Mouse (Mus musculus): ENCODE data around the gene Tmem104.
A peak's percentile ranks its signal among the peaks of the same experiment; 100 is the strongest.

Gene Tmem104

DNA sequence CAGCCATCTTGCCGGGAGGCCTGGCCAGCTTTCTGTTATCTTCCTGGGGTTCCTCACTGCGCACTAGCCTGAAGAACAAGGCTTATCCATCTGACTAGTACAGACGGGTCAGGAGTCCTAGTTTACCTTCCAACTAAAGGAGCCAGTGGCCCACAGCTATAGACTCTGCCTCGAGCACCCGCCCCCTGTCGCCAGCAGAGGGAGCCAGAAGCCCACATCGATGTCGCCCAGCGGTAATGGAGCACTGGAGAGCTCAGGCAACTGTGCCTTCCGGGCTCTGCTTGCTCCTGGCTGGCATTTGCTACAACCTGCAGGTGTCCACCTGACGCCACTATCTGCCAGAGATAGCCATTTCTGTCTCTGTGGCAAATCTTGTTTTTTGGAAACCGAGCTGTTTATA lies 15.0 kb downstream of the Tmem104 start:
- peak; percentile 80 for DNase-seq (ENCODE audit: low spot score)

- DNase-seq (ENCODE audit: low spot score), result no peak
These were observed 15.5 kb downstream of the Tmem104 start for GRCm38 (mm10) chr11:115202756-115203155.

- DNase-seq (ENCODE audit: low spot score), result no peak
These were observed 20.8 kb downstream of the Tmem104 start for GRCm38 (mm10) chr11:115208126-115208525.

- no peak for DNase-seq (ENCODE audit: low spot score)
These were observed 21.8 kb downstream of the Tmem104 start for GRCm38 (mm10) chr11:115208776-115209732.

DNA sequence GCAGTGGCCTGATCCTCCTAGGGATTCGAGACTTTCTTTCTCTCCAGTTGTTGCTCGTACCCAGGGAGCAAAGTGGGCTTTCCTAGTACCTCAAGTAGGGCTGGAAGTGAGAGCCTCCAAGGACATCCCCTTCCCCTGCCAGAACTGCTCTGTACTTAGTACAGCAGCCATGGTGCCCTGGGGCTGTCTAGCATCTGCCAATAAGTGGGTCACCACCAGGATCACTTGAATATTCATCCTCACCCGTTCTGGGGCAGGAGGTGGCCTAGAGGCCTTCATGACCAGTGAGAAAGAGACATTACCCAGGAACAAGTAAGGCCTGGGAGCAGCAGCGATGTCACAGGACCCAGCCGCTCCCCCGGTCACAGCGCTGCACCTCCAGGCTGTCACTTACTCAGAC lies 22.7 kb downstream of the Tmem104 start:
- DNase-seq (ENCODE audit: low spot score), result no peak

- DNase-seq (ENCODE audit: low spot score), result no peak
These were observed 24.8 kb downstream of the Tmem104 start for GRCm38 (mm10) chr11:115212116-115212515.

- DNase-seq (ENCODE audit: low spot score), result no peak
These were observed 27.8 kb downstream of the Tmem104 start for GRCm38 (mm10) chr11:115215123-115215522.

DNA sequence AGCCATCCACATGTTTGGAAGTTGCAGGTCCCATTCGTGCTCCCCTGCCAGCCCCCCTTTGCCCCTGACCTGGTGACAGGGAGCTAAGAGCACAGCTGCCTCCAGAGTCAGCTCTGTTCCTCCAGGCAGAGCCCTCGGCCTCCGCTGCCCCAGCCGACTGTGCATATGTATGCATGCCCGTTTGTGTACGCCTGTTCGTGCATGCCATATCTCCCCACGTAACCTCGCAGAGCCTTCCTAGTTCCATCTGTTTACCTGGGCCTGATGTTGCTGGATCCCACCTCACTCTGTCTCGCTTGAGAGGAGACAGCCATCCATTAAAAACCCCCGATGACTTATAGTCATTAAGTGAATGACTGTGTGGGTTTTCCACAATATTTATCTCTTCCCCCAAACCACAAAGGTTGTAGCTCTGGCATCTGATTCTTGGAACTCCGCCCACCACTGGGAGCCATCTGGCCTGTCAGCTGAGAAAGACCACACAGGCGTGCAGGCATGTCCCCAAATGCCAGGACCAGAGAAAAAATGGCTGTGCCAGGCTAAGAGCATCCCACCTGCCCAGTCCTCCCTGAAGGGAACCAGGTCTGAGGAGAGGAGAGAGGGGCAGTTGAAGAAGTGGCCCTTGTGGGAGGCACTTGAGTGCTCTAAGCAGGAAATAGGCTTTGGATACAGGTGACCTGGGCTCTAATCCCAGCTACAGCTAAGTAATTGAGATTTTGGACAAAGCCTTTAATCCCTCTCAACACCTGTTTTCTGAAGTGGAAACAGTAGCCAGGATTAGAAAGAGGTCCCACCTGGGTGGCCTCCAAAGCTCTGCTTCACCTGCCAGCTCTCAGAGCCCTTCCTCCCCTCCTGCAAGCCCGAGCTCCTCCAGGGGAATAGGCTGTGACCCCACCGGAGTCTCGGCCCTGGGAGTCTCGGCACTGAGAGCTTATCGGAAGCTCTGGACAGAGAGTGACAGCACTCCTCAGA lies 30.4 kb downstream of the Tmem104 start:
- no peak for DNase-seq (ENCODE audit: low spot score)

GRCm38 (mm10) chr11:115219263-115219662 lies 32.0 kb downstream of the Tmem104 start:
- peak; percentile 18 for DNase-seq (ENCODE audit: low spot score)

DNA sequence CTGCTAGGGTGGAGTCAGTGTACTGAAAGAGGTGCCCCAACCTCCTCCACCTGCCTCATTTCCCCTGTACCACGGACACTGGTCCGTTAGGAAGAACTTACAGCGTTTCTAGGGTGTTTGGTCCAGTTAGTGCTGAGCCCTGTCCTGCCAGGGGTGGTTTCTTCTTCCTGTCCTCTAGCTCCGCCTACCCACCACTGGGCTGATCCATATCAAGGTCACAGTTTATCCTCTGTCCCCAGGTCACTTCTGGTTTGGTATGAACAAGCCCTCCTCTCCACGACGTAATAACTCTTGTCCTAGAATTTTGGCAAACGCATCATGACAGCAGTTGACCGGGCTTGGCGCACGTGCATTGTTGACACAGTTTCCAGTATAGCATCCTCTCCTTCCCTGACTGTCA lies 32.4 kb downstream of the Tmem104 start:
- DNase-seq (ENCODE audit: low spot score), result no peak

DNA sequence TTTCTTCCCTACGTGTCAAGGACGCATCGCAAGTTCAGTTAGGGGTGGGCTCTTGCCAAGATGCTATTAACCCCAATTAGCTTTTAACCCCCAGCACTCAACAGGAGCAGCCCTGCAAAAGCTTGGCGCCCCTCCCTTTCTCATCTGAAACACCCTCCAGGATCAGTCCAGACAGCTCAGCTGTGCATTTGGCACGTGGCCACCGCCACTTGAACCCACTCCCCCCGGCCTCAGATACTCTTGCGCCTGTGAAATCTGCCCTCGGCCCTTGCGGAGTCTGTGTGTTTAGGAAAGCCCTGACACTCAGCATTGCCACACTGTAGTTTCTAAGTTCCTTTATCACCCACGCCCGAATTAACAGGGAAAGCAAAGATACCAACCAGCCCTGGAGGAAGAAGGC lies 34.8 kb downstream of the Tmem104 start:
- DNase-seq (ENCODE audit: low spot score), result no peak

- no peak for DNase-seq (ENCODE audit: low spot score)
These were observed 35.3 kb downstream of the Tmem104 start for GRCm38 (mm10) chr11:115222570-115222969.

- DNase-seq (ENCODE audit: low spot score), result no peak
These were observed 36.2 kb downstream of the Tmem104 start for GRCm38 (mm10) chr11:115223451-115223850.

GRCm38 (mm10) chr11:115223877-115224276 lies 36.6 kb downstream of the Tmem104 start:
- DNase-seq (ENCODE audit: low spot score), result no peak

DNA sequence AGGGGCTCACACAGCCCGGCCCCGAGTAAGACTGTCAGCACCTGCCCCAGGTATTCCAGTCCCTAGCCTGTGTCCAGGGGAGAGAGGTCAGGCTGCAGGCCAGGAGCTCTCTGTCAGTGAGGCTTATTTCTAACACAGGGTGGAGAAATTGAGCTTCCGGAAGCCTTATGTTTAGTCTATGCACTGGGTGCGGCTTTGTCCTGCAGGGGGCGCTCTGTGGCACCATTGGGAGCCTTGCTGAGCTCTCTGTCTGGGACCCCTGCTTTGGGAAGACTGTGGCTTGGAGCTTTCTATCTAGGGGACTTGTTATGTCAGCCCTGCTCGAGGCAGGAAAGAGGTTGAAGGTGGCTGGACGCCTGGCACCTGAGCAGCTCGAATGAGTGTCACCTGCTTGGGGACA lies 37.6 kb downstream of the Tmem104 start:
- peak; percentile 19 for DNase-seq (ENCODE audit: low spot score)

DNA sequence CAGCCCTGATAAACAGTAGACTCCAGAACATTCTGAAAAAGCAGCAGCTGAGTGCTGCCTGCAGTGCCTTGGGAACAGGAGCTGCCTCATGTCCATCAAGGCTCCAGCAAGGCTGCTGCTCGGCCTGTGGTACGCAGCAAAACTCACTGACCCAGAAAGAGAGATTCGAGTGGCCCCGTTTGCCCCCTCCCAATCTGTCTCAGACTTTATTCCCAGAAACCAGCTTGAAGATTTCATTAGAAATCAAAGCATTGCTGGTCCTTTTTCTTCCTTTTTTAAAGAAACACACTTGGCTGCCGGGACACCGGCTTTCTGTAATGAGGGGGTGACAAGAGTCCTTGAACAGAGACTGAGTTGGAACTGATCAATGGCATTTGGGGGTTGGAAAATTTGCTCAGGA lies 38.0 kb downstream of the Tmem104 start:
- no peak for DNase-seq (ENCODE audit: low spot score)

DNA sequence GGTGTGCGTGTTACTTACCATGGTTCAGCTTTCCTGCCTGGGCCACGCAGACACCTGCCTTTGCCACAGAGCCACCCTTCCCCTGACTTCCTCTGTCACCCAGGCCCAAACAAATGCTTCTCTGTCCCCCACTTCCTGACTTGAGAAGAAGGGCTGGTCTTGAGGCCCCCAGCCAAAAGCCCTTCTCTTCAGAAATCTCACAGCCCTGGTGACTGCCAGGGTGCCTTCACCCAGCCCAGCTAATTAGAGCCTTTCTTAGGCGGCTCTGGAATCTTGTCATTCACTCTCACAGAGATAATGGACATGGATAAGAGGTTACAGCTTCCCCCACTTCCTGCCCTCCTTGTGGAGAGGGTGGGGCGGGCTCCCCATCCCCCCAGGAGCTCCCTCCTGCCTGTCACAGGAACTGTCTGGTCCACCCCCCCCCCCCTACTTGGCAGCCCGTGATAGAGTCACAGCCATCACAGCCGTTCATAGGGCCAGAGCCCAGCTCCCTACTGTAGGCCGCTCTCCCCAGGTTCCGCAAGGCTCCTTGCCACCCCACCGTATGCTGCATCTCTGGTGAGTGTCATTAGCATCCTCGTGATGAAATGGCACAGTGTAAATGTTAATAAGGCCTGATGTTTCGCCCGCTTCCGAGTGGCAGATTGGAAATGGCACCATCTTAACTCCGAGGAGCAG lies 39.7 kb downstream of the Tmem104 start:
- DNase-seq (ENCODE audit: low spot score), result no peak

- no peak for DNase-seq (ENCODE audit: low spot score)
These were observed 40.4 kb downstream of the Tmem104 start for GRCm38 (mm10) chr11:115227640-115228039.

GRCm38 (mm10) chr11:115228430-115228829 lies 41.1 kb downstream of the Tmem104 start:
- DNase-seq (ENCODE audit: low spot score), result no peak

- DNase-seq (ENCODE audit: low spot score), result no peak
These were observed 42.0 kb downstream of the Tmem104 start for GRCm38 (mm10) chr11:115229021-115229930.

Measured in urinary bladder, postnatal 25 days (tissue).